Mouse (Mus musculus) gastrocnemius, postnatal 36 days (tissue): ENCODE data around the gene Cyth1. TPM values are rescaled to one million over a fixed set of nuclear protein-coding genes. Genes with fewer than 3 reads are reported as not detected.
A peak's percentile ranks its signal among the peaks of the same experiment; 100 is the strongest.

Experiments
- DNase-seq, 2 experiments: peaks; one replicate each; pipeline ENCODE4 v3.0.0; 2022
- intact Hi-C: fragments of 180-260 bp; cut with DNase I; formaldehyde crosslinking; loops from one replicate; pipeline ENCODE4 v1.15.1; 2025
- total RNA-seq, 2 experiments: library from RNA; stranded (reverse); gene quantifications; 2 replicates each; pipeline ENCODE4 v1.2.3; 2021

The Cyth1 gene
- total RNA-seq, 2 experiments from 2014 or later, result 33.5 to 34.7 TPM

DNA sequence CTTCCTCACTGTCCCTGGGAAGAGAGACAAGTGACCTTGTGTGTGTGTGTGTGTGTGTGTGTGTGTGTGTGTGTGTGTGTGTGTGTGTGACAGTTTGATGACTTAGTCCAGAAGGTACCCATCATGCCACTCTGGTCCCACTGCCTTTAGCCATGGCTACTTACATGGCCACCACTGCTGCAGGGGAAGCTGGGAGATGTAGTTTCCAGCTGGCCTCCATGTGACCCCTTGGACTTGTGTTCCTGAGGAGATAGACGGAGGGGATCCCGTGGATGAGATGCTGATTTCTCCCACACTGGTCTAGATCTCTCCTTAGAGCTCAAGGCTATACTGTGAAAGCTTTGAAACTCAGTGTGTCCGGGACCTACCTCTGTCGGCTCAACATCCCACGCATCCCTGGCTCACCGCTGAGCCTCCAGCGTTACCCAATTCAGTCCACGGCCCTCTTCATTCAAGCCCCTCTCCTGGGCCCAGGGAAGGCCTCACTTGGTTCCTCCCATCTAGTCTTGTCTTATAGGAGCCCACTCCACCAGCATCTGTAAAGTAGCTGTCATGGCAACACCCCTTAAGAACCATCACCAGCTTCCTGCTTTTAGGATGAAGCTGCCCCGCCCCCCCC lies 115.2 kb downstream of the Cyth1 start:
- intact Hi-C loops, result no loop called here
- DNase-seq, result no peak

DNA sequence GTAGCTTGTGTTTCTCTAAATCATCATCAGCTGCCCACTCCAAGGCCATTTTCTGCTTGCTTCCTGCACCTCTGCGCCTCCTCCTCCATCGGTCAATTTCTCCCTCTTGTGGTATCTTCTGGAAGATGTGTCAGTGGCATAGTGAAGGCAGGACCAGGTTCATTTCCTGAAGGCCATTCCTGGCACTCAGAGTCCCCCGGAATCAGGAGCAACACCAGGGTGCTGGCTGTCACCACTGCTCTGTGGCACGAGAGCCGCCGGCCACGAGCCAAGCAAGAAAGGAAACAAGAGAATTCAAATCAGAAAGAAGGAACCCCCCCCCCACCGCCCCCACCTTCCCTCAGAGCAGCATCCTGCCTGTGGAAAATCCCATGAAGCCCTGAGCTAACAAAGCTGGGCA lies 116.3 kb downstream of the Cyth1 start:
- DNase-seq, result no peak
- intact Hi-C loops, result no loop called here

DNA sequence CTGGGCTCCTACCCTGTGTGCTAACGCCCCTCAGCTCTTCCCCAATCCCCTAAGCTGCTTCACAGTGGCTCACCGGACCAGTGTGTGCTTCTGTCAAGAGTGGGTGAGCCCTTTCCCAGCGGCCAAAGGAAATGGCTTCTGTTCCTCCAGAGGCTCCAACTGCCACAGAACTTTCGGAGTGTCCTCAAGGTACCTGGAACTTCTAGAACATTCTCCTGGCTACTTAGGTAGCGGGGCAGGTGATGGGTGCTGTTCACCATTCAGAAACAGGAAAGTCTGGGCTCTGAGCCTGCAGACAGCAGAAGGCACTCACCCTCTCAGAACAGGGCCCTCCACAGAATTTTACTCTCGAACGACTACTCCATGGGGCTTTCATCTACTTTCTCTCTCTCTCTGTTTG lies 117.9 kb downstream of the Cyth1 start, which contains the start of gene Dnah17:
Dnah17 (minus strand) TSS at position 101 of the 400 bp plus-strand sequence.
- intact Hi-C loops, result no loop called here
- no peak for DNase-seq

DNA sequence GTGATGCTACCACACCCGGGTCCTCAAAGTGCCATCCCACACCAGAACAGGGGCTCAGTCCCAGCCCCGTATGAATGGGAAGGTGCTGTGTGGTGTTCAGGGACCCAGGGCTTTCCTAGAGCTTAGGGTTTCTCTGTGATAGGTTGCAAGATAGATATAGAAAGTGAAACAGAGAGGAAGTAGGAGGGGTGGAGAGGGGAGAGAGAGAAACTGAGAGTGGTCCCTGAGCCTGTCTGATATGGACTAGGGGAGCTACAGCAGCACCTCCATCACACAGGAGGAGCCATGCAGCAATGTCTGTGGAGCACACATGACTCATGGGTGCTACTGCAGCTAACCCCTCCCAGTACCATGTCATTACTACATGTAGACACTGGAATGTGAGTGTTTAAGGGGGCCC lies 118.6 kb downstream of the Cyth1 start:
- intact Hi-C loops, result no loop called here
- no peak for DNase-seq

DNA sequence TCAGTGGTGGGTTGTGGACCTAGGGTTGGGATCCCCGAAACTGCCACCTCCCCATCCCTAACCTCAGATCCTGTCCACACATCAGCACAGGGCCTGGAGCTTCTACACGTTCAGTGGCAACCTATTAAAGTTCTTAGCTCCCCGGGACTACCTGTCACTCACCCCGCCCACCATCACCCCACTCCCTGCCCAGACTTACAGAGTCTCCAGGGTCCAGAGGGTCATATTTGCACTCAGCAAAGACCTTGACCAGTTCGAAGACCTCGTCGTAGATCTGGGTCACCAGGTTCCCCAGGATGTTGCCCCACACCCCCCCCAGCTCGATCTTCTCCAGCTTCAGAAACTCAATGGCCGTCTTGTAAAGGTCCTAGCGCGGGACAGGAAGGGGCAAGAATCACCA lies 126.8 kb downstream of the Cyth1 start:
- DNase-seq, result no peak
- intact Hi-C loops, result no loop called here

DNA sequence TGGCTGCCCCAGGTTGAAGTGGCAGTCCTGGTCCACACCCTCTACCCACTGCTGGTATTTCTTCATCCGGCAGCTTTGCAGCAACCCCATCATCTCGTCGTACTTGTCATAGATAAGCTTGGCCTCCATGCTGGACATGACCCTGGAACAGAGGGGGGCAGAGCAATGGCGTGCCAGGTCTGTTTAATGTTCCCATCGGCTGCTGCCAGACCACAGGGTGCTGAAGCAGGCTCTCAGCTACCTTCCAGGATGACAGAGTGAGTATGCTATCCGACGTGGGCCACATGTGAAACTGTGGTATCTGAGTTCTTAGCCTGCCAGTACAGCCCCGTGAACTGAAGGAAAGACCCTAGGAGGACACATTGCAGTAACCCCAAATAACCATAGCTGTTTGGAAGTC lies 129.6 kb downstream of the Cyth1 start:
- intact Hi-C loops, result no loop called here
- no peak for DNase-seq

DNA sequence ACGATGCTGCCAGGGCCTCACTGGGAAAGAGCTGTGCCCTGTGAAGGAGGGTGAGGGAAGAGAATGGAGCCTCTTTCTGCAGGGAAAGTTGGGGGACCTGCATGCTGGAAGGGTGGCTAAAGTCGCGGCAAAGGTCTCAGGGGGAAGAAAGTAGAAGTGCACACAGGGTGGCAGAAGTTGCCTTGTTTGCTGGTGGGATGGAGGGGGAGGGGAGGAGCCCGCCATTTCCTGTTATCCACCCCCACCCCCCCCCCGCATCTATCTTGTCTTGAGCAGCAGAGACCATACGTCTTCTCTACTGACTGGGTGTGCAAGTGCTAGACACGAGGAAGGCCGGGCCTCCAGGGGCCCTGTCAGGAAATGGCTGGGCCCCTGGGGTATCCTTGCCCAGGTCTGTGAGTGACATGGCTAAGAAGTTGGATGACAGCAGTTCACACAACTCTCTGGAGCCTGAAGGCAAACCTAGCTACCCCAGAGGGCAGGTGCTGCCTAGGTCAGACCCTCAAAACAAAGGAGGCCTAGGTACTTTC lies 133.7 kb downstream of the Cyth1 start:
- intact Hi-C loops, result no loop called here
- no peak for DNase-seq

DNA sequence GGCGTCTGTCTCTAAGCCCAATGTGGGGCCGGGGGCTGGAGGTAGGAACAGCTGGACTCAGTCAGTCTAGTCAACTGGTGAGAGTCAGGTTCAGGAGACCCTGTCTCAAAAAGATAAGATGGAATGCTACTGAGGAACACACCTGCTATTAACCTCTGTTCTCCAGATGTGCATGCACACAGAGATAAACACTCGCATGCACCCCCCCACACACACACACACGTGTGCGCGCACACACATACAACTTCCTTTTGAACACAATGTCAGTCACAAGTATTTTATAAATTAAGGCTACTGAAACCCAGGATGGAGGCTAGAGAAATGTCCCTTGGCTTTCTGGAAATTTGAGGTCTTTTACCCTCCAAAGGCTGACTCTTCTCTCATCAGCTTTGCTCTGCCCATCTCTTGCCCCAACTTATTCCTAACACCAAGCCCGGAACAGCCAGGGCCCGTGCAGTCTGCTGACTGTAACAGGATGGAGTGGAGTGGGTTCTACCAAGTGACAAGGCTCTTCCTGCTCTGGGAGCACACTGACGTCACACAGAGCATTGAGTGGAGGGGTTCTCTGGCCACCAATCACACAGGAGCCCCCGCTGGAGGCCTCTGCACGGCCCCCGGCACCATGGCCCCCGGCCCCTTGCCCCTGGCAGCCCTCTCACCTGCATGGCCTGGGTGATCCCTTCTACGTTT lies 134.7 kb downstream of the Cyth1 start:
- intact Hi-C loops, result no loop called here

DNA sequence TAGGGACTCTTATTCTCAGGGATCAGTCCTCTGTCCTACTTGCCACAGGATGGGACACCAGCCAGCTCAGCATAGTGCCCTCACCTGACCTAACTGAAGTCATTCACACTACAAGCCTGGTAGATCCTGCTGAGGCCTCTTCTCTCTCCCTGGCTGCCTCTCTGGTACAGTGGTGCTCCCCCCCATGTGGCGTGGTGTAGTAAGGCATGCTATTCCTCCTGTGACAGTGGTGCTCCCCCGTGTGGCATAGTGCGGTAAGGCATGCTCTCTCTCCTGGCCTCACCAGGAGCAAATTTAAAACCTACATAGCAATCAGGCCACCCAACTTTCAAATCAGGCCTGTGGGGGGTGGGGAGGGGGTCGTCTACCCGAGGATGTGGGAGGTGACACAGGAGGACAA lies 144.4 kb downstream of the Cyth1 start:
- DNase-seq, result peak; percentile 76 to 82
- intact Hi-C loops, result loop anchor here (1.0 to 5.0 kb wide), 3 partner anchors 117 to 234 kb away; no protein-coding TSS in a partner anchor

More for the DNA sequence above, 134.7 kb downstream of the Cyth1 start:
- no peak for DNase-seq

DNA sequence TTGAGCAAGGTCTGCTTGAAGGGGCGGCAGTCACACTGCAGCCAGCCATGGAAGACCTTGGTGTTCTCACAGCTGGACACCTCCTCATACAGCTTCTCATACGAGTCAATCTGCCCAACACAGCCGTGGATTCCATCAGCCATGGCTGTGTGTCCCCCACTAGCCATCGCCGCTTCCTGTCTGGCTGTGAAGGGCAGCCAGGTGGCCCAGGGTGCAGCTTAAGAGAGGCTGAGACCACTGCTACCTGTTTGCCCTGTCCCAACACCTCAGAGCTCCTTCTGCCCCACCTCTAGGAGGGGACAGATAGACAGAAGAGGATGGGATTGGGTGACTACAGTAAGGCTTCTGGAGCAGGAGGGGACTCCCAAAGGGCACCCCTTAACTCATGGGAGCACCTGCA lies 145.0 kb downstream of the Cyth1 start:
- no peak for DNase-seq
- intact Hi-C loops, result loop anchor here (2.0 to 5.0 kb wide), 2 partner anchors 21 to 164 kb away; no protein-coding TSS in a partner anchor

DNA sequence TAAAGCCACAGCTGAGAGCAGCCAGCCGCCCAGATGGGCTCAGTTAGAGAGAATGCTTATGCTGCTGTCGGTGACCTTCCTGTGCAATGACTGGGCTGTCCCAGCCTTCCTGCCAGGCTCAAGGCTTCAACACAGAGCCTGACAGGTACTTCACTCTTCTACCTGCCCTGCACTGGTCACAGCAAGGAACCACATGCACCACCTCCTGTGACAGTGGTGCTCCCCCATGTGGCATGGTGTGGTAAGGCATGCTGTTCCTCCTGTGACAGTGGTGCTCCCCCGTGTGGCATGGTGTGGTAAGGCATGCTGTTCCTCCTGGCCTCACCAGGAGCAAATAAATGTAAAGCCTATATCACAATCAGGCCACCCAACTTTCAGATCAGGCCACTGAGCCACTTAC lies 145.6 kb downstream of the Cyth1 start:
- intact Hi-C loops, result loop anchor here (2.0 to 5.0 kb wide), 2 partner anchors 20 to 164 kb away; no protein-coding TSS in a partner anchor

DNA sequence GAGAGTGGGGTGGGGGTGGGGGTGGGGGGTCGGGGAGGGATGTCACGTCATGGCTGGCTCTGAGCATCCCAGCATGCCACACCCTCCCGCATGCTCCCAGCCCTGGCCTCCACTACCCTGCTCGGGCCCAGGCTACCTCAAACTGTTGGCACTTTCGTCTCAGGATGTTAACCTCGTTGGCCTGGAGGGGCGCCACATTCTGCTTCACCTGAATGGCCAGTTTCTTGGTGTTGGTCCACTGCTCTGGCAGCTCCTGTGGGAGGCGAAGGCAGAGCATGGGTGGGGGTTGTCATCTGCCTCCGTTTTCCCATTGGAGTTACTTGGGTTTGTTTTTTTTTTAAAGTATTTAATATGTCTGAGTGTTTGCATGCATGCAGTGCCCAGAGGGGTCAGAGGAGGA lies 147.3 kb downstream of the Cyth1 start:
- intact Hi-C loops, result loop anchor here (5.0 kb wide), 1 partner anchor 166 kb away; no protein-coding TSS in a partner anchor

More for the DNA sequence above, 145.6 kb downstream of the Cyth1 start:
- peak; percentile 86 to 87 for DNase-seq

DNA sequence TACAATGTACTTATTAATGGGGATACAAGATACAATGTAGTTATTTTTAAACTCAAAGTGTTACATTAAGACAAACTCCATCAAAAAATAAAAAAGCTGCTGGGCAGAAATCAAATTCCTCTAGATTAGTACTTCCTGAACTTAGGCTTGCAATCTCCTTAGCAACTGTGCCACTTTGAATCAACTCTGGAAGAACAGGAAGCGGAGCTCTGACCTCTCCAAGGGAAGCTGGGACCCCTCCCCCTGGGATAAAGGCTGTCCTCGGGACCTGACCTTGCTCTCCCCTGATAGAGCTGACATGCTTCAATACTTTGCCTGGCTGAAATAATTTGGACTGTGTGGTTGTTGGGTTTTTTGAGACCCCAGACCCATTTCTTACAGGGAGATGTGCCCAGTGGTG lies 151.7 kb downstream of the Cyth1 start:
- DNase-seq, result no peak
- intact Hi-C loops, result no loop called here

More for the DNA sequence above, 147.3 kb downstream of the Cyth1 start:
- no peak for DNase-seq

DNA sequence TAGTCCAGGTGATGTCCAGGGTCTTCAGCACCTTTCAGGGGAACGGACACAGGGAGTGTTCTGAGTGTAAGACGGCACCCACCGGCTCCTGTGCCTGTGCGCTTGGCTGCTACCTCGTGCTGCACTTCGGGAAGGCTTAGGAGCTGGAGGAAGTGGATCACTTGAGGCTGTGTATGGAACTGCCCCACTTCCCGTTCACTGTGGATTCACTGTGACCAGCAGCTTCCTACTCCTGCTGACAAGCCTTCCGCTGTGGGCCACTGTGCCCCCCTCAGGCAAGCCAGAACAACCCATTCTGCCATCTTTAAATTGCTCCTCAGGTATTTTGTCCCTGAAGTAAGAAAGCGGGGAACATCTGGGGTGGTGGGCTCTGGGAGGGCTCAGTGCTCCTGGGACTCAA lies 153.4 kb downstream of the Cyth1 start:
- intact Hi-C loops, result no loop called here
- DNase-seq, result no peak

DNA sequence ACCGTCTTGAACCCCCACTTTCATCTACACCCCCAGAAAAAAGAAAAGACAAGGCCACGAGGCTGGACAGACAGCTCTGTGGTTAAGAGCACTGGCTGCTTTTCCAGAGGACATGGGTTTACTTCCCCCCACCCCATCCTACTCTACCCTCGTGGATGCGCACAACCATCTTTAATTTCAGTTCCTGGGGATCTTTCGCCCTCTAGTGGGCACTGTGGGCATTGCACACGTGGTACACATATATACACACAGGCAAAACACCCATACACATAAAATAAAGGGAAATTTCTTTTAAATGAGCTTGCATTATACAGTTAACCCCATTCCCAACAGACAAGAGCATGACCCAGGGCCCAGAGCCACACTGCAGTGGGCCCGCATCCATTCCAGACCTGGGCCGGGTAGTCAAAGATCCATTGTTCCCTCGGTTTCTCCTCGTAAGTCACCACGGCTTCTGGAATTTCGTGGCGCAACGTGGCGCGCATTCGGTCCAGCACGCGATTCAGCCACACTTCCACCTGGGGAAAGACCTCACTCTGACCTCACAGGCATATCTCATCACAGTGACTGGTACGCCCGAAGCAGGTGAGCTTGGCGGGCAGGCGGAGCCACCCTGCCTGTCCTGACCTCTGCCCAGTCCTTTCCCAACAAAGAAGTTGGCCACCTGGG lies 157.3 kb downstream of the Cyth1 start:
- DNase-seq, result no peak
- intact Hi-C loops, result no loop called here

DNA sequence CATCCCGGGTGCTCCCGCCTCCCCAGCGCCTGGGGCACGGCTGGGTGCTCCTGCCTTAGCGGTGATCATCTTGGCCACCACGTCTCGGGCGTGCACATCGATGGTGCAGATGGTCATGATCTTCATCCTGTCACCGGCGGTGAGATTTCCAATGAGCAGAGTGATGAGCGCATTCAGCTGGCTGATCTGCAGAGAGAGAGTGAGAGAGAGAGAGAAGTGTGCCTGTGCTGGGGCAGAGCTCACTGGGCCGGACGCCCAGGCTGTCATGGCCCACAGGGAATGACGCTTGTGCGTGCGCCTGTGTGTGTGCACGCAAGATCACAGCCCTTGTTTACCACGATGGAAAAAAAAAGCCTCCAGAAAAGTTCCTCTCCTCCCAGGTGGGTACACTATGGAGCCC lies 159.5 kb downstream of the Cyth1 start:
- intact Hi-C loops, result loop anchor here (10.0 kb wide), 1 partner anchor 286 kb away; no protein-coding TSS in a partner anchor
- no peak for DNase-seq

DNA sequence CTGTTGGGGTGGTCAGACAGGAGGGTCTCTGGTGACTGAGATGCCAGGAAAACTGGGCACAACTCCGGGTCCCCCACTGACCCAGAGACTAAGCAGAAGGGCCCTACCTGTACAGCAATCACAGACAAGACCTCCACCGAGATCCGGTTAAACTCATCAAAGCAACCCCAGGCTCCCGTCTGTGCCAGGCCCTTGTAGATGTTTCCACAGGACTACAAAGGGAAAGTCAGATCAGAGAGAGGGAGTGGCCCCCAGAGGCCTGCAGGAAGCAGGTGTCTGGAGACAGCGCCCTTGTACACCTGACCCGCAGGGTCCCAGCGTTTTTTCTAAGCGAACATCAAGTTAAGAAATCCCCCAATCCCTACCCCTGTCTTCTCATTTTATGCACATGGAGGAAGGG lies 162.4 kb downstream of the Cyth1 start:
- no peak for DNase-seq
- intact Hi-C loops, result loop anchor here (10.0 kb wide), 1 partner anchor 289 kb away; no protein-coding TSS in a partner anchor

DNA sequence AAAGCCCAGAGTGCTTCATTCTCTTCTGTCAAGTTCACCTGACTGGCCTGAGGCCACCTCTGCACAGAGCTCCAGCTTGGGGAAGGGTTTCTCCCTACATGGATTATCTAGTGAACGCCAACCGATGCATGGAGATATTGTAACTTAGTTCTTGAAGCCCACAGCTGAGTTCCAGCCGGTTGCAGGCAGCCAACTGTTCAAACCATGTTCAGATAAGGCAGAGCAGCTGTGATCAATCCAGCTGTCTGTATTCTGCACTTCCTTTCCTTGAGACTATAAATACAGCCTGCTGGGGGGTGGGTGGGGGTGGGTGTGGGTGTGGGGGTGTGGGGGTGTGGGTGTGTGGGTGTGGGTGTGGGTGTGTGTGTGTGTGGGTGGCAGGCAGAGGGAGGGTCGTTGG lies 163.2 kb downstream of the Cyth1 start:
- DNase-seq, result no peak
- intact Hi-C loops, result loop anchor here (10.0 kb wide), 1 partner anchor 290 kb away; no protein-coding TSS in a partner anchor

DNA sequence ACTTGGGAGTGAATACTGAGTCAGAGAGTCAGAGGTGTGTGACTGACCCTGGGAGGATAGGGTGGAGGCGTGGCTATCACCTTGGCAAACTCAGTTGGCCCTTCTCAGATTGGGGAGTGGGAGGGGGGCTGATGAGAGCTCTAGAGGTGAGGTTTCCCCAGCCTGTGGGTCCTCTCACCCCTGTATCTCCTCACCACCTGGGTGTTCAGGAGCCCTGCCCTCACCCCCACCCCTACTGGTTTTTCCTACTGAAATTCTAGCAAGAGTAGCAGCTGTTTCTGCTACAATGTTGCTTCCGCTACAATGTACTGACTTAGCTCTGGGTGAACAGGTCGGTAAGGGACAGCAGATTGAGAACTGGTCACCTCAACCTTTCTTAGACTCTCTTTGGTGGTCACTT lies 164.1 kb downstream of the Cyth1 start:
- intact Hi-C loops, result loop anchor here (5.0 to 10.0 kb wide), 2 partner anchors 188 to 291 kb away; no protein-coding TSS in a partner anchor
- DNase-seq, result no peak

DNA sequence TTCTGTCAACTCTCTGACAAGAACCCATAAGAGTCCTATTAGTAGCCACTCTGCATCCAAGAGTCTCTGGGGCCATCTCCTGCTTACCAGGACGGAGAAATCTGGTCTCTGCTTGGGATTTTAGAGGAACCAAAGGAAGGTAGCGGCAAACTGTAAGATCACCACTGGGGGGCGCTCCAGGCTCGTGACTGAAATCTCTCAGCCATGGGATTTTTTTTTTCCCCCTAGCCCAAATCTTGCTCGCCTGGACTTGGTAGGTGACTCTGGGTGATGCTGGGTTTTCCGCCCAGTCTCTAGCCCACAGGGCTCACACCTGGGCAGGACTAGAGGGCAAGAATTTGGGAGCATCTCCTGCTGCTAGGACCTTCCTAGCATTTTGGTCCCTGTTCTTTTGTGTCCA lies 164.6 kb downstream of the Cyth1 start:
- intact Hi-C loops, result loop anchor here (2.0 to 10.0 kb wide), 3 partner anchors 19 to 291 kb away; no protein-coding TSS in a partner anchor

DNA sequence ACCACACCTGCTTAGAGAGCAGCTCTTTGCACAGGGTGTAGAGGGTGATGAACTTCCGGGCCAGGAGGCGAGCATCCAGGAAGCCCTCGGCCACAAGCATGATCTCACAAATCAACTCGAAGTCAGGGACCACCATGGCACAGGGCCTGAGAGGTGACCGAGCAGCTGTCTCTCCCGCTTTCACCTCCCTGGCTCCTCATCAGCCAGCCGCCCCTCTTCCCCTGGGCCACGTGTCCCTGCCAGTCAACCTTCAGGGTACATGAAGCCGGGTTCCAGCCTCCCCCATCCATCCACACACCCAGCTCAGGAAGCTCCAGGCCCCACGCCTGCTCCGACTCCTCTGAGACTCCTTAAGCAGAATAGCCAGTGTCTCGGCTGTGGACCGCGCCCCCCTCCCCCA lies 166.1 kb downstream of the Cyth1 start:
- no peak for DNase-seq
- intact Hi-C loops, result loop anchor here (2.0 to 10.0 kb wide), 3 partner anchors 21 to 293 kb away; no protein-coding TSS in a partner anchor

More for the DNA sequence above, 164.6 kb downstream of the Cyth1 start:
- DNase-seq, result peak; percentile 52 to 53
